Mouse (Mus musculus) hematopoietic multipotent progenitor cell, adult 10-12 weeks (in vitro differentiated cells): ENCODE measurements around the gene Ankrd17. TPM values are rescaled to one million over a fixed set of nuclear protein-coding genes. Genes with fewer than 3 reads are reported as not detected.

Experiments
- polyA plus RNA-seq: library from polyadenylated mRNA; stranded (reverse); fragments of >175 nt; gene quantifications from 2 replicates; pipeline ENCODE4 v1.2.3, GENCODE M21; 2012; ENCODE audit warnings: low replicate concordance

Gene Ankrd17
- polyA plus RNA-seq, result 9.2 and 22.1 TPM in 2 replicates

DNA sequence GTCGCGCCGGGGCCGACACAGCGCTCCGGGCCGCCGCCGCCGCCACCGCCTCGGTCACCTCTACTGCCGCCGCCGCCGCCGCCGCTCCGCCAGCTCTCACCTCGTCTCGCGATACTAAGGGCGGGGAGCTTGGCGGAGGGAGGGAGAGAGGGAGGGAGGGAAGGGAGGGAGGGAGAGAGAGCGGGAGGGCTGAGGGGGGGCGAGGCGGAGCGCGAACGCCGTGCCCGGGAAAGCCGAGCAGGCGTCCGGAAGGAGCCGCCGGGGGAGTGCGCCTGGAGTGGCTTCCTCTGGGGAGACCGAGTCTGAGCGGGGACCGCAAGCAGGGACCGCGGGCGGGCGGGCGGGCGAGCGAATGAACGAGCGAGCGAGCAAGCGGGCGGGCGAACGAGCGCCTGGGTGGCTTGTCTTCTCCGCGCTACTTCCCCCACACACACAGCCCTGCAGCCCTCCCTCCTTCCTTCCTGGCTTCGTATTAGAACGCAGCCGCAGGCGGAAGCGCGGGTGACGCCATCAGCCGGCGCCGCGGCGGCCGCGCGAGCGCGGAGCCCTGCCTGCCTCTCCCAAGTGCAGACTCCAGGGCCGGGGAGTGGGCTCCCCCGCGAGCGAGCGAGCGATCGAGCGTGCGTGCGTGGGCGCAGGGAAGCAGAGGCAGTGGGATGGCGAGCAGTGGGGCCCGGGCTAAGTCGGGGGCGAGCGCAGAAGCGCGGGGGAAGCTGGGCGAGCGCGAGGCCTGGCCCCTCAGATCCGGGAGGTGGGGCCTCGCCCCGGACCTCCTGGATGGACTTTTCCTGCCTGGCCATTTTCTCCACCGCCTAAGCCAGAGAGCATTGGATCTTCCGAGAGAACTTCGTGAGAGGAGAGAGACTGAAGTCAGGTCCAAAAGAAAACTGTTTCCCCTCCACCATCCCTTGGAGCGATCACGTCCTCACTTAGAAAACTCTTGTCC is at the start of gene Ankrd17:
TSS of gene Ankrd17 (minus strand) at position 457 of the 946 bp plus-strand sequence.

DNA sequence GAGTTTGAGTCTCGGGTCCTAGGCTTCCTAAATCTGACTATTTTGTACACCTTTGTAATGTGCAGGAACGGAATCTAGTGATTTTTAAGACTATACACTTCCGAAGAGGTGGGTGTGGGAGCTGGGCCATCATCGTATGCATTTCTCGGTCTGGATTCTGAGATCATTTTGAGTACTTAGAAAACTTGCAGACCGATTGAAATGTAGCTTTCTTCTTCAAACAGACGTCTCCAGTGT is 608 bp upstream of the Ankrd17 start, which contains the start of gene Gm9958:
TSS of gene Gm9958 (plus strand) at position 138 of the 237 bp plus-strand sequence.

DNA sequence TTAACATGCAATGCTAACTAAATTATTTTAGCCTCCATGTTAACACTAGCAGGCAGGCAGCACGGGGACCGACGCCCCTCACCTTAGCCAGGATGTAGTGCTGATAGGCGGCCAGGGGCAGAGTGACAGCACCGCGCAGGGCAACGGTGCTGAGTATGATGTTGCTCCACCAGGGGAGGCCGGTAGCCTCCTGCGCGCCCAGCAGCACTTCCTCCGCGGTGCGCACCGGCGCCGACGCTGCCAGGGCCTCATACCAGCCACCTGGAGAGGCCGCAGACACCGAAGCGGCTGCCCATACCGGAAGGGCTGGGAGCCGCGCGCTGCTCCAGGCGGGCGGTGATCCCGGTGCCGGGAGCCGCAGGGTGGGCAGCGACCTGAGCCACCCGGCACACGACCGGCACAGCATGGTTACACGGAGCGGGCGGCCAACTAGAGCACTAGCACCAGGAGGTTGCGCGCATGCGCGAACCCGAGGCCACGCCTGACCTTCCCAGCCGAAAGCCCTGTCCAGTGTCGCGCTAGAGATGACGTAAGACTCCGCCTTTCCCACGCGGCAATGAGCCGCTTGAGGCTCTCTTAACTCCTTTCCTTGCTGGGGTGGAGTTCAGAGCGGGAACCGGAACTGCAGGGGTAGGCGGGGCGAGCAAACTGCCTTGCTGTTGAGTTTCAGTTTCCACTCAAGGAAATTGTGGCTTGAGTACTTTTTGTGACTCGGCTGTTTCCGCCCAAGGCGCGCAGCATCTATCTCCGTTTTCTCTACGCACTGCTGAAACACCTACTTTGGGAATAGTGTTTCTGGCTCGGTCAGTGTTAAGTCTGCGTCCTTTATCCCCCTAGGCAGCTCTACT is 142.6 kb downstream of the Ankrd17 start, which contains the start of gene Cox18:
TSS of gene Cox18 (minus strand) at position 468 of the 848 bp plus-strand sequence.

Other genes starting within 250 kb of the Ankrd17 start
- gene Cox18, start 142.6 kb downstream of the Ankrd17 start, polyA plus RNA-seq, result 34.0 and 37.4 TPM in 2 replicates
- 0.11 and 0.36 TPM in 2 replicates for gene Gm9958, start 627 bp upstream of the Ankrd17 start, polyA plus RNA-seq
- not detected in 2 replicates for gene Alb, start 94.3 kb upstream of the Ankrd17 start, polyA plus RNA-seq
- 0.13 TPM in 1 of 2 replicates, not detected in the other for gene Afp, start 124.2 kb upstream of the Ankrd17 start, polyA plus RNA-seq
- gene Afm, start 152.4 kb upstream of the Ankrd17 start, polyA plus RNA-seq, result not detected in 2 replicates
- gene 5830473C10Rik, start 194.5 kb upstream of the Ankrd17 start, polyA plus RNA-seq, result not detected in 2 replicates